Mouse (Mus musculus) monocyte, adult 2 months (primary cell): ENCODE measurements at regions not wholly inside any gene's neighbourhood (a gene's known extent, or its start where the extent isn't known, plus 50 kb on each side); places are given as distances from the start of the nearest gene placed in this dataset.

Source experiments
- DNase-seq, 2 experiments: peaks; one replicate each; pipeline ENCODE4 v3.0.0; 2022; ENCODE audit warnings: low spot score in 2 of 2, low read depth in 1 of 2

- no peak for DNase-seq
Observed at GRCm38 (mm10) chr4:55763112-55763511, 230.8 kb upstream of the Klf4 start.

GRCm38 (mm10) chr4:55762389-55762788 is 230.1 kb upstream of the Klf4 start:
- DNase-seq = no peak

- DNase-seq = no peak
Observed at GRCm38 (mm10) chr4:55757148-55757927, 225.1 kb upstream of the Klf4 start.

GRCm38 (mm10) chr4:55749949-55750600 is 217.8 kb upstream of the Klf4 start:
- DNase-seq = no peak

- peak; percentile 39 to 45 for DNase-seq
Observed at GRCm38 (mm10) chr4:55741355-55741754, 209.1 kb upstream of the Klf4 start.

GRCm38 (mm10) chr4:55740062-55740461 is 207.8 kb upstream of the Klf4 start:
- DNase-seq = no peak

- no peak for DNase-seq
Observed at GRCm38 (mm10) chr4:55738714-55739113, 206.4 kb upstream of the Klf4 start.

GRCm38 (mm10) chr4:55735453-55735852 is 203.2 kb upstream of the Klf4 start:
- DNase-seq = no peak

- DNase-seq = no peak
Observed at GRCm38 (mm10) chr4:55734331-55734730, 202.1 kb upstream of the Klf4 start.

GRCm38 (mm10) chr4:55733223-55733622 is 201.0 kb upstream of the Klf4 start:
- no peak for DNase-seq

GRCm38 (mm10) chr4:55732006-55732405 is 199.7 kb upstream of the Klf4 start:
- peak; percentile 6 to 19 for DNase-seq

GRCm38 (mm10) chr4:55730266-55730665 is 198.0 kb upstream of the Klf4 start:
- no peak for DNase-seq

GRCm38 (mm10) chr4:55727178-55727577 is 194.9 kb upstream of the Klf4 start:
- no peak for DNase-seq

GRCm38 (mm10) chr4:55726081-55726480 is 193.8 kb upstream of the Klf4 start:
- DNase-seq = no peak

GRCm38 (mm10) chr4:55724286-55724685 is 192.0 kb upstream of the Klf4 start:
- DNase-seq = no peak

- DNase-seq = no peak
Observed at GRCm38 (mm10) chr4:55723124-55723523, 190.9 kb upstream of the Klf4 start.

GRCm38 (mm10) chr4:55722388-55722787 is 190.1 kb upstream of the Klf4 start:
- no peak for DNase-seq

- DNase-seq = no peak
Observed at GRCm38 (mm10) chr4:55721834-55722233, 189.6 kb upstream of the Klf4 start.

GRCm38 (mm10) chr4:55718438-55718837 is 186.2 kb upstream of the Klf4 start:
- DNase-seq = no peak

- DNase-seq = no peak
Observed at GRCm38 (mm10) chr4:55716161-55716651, 183.9 kb upstream of the Klf4 start.

- DNase-seq = no peak
Observed at GRCm38 (mm10) chr4:55711500-55712341, 179.5 kb upstream of the Klf4 start.

- DNase-seq = no peak
Observed at GRCm38 (mm10) chr4:55710476-55710875, 178.2 kb upstream of the Klf4 start.
